Mouse (Mus musculus) Patski (cell line): ENCODE measurements around the gene Rrp8. TPM values are rescaled to one million over a fixed set of nuclear protein-coding genes. Genes with fewer than 3 reads are reported as not detected.
"Not testable (repeated sequence)": the region's sequence is repeated elsewhere in the genome, so short reads cannot be mapped to it uniquely, and the experiment has no call there.

Source experiments
- ATAC-seq: fragments of 100-300 bp; one replicate; pipeline ENCODE4 v1.8.0; 2021
- CTCF ChIA-PET: fragments of 350-600 bp; sonication (Branson Sonifier 250); formaldehyde crosslinking; loops from one replicate; lab custom pipeline; 2022; ENCODE audit warnings: inconsistent platforms; lab: Charles Lee
- POLR2A ChIA-PET: fragments of 350-600 bp; sonication (Branson Sonifier 250); formaldehyde crosslinking; loops from one replicate; lab custom pipeline; 2022; ENCODE audit warnings: antibody characterized with exemption, inconsistent platforms; lab: Charles Lee
- DNase-seq: peaks from one replicate; pipeline ENCODE4 v3.0.0-alpha.2; 2011; ENCODE audit warnings: low read depth, low spot score
- H3K27me3 ChIP-seq: fragments of 371-371 bp; one replicate; pipeline ENCODE4 v1.5.1; 2021
- CTCF ChIP-seq: fragments of 100-300 bp; IDR thresholded peaks from one replicate; pipeline ENCODE4 v1.5.1; 2021
- in situ Hi-C: fragments of 300-500 bp; cut with MboI; formaldehyde crosslinking; loops from 3 replicates; pipeline ENCODE4 v1.11.1; 2018; ENCODE audit warnings: low pct_unique_long_range_greater_than_20kb, mixed read lengths
- polyA plus RNA-seq: library from polyadenylated mRNA; unstranded; gene quantifications from one replicate; pipeline ENCODE4 v1.2.3, GENCODE M21; 2021

Rrp8 gene
- polyA plus RNA-seq, 1 experiment from 2014 or later, result 34.0 TPM

- in situ Hi-C loops, result loop anchor here (5.0 to 10.0 kb wide), 3 partner anchors 95 to 343 kb away; partner anchors contain the start of genes Arfip2, Gm45799, Smpd1 and Timm10b
- no peak for DNase-seq
- no peaks in the 10 kb centered on the region for H3K27me3 ChIP-seq
- CTCF ChIA-PET, result interaction anchor here (1.1 to 2.6 kb wide), 2 partner anchors 73 to 79 kb away, joined by 3 to 10 read pairs; partner anchors contain the start of gene Mrpl17
- ATAC-seq, result no peak
- POLR2A ChIA-PET, result interaction anchor here (0.7 to 1.6 kb wide), 2 partner anchors 70 to 74 kb away, joined by 4 to 7 read pairs; no protein-coding TSS in a partner anchor
- no peak for TF ChIP-seq CTCF
Observed at GRCm38 (mm10) chr7:105737648-105738047, 463 bp upstream of the Rrp8 start.

GRCm38 (mm10) chr7:105736264-105736901, 802 bp downstream of the Rrp8 start, which contains the start of gene Ilk:
Gene Ilk (plus strand): TSS chr7:105736592.
- ChIA-PET CTCF (interaction anchor here (0.8 to 2.1 kb wide), 3 partner anchors 10 to 202 kb away, joined by 3 to 9 read pairs (median 3); no protein-coding TSS in a partner anchor), POLR2A (interaction anchor here (1.1 kb wide), 1 partner anchor 74 kb away, joined by 3 read pairs; the partner anchor contains the start of gene Mrpl17)
- ATAC-seq, result peak; percentile 78
- in situ Hi-C loops, result loop anchor here (5.0 to 10.0 kb wide), 3 partner anchors 94 to 342 kb away; partner anchors contain the start of genes Arfip2, Gm45799, Smpd1 and Timm10b
- H3K27me3 ChIP-seq, result no peaks in the 10 kb centered on the region
- peak; percentile 69 for DNase-seq
- TF ChIP-seq CTCF, result no peak

DNA sequence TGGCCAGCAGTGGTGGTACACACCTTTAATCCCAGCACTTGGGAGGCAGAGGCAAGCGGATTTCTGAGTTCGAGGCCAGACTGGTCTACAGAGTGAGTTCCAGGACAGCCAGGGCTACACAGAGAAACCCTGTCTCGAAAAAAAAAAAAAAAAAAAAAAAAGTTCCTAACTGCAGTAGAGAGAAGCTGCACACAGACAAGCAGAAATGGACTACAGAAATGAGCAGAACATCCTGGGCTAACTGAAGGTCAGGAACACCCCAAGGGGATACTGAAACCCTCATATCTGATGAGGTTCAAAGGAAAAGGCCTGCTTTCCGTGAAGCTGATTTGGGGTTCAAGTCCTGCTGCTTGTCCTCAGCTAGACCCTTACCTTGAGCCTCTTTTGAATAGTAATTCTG, 1.7 kb downstream of the Rrp8 start:
- H3K27me3 ChIP-seq, ATAC-seq, DNase-seq: not testable (repeated sequence)
- ChIA-PET POLR2A (interaction anchor here (0.9 to 1.1 kb wide), 2 partner anchors 9 to 75 kb away, joined by 3 to 5 read pairs; partner anchors contain the start of gene Mrpl17), CTCF (interaction anchor here (0.8 to 2.1 kb wide), 3 partner anchors 9 to 72 kb away, joined by 3 to 9 read pairs (median 3); no protein-coding TSS in a partner anchor)
- in situ Hi-C loops, result loop anchor here (5.0 to 10.0 kb wide), 3 partner anchors 93 to 341 kb away; partner anchors contain the start of genes Arfip2, Gm45799, Smpd1 and Timm10b

DNA sequence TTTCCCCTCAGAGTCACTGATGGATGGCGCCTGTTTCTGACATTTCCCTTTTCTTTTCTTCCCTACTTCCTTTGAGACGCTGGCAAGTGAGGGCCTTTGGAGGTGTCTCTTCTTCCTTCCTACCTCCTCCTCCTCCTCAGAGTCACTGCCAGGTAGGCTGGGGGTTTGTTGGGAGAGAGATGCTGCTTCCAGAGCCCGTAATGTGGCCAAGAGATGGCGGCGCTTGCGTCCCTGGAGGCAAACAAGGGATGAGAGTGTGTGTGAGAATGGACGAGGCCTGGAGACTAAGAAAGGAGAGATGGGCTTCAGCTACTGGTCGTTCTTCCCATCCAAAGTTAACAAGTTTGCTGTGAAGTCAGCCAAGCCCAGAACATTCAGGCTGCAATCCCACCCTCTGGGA, 2.4 kb downstream of the Rrp8 start:
- H3K27me3 ChIP-seq, result no peaks in the 10 kb centered on the region
- in situ Hi-C loops, result loop anchor here (5.0 to 10.0 kb wide), 3 partner anchors 93 to 340 kb away; partner anchors contain the start of genes Arfip2, Gm45799, Smpd1 and Timm10b
- POLR2A ChIA-PET, result no interaction called here
- DNase-seq (no peak), ATAC-seq (no peak)
- no peak for TF ChIP-seq CTCF
- CTCF ChIA-PET, result interaction anchor here (1.2 to 2.1 kb wide), 2 partner anchors 8 to 15 kb away, joined by 3 to 9 read pairs; no protein-coding TSS in a partner anchor

DNA sequence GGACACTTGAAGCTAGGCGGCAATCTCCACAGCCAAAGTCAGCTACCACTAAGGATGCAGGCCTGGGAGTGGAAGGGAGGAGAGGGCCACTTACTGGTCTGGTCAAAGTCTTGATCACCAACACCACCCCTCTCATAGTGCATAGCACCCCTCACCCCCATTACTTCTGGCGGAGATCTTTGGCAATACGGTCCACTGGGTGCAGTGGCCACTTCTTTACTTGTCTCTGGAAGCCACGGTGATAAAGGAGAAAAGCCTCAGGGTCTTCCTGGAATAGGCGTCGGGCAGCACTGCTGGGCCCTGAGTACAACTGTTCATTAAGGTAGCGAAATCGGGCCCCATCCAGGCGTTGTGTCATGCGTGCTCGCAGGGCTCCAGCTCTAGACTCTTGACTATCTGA, 3.3 kb downstream of the Rrp8 start:
- CTCF ChIA-PET, result interaction anchor here (1.0 kb wide), 1 partner anchor 74 kb away, joined by 3 read pairs; no protein-coding TSS in a partner anchor
- no peak for DNase-seq
- H3K27me3 ChIP-seq, result no peaks in the 10 kb centered on the region
- POLR2A ChIA-PET, result no interaction called here
- in situ Hi-C loops, result loop anchor here (10.0 kb wide), 2 partner anchors 179 to 339 kb away; partner anchors contain the start of gene Smpd1
- no peak for ATAC-seq
- TF ChIP-seq CTCF, result no peak

DNA sequence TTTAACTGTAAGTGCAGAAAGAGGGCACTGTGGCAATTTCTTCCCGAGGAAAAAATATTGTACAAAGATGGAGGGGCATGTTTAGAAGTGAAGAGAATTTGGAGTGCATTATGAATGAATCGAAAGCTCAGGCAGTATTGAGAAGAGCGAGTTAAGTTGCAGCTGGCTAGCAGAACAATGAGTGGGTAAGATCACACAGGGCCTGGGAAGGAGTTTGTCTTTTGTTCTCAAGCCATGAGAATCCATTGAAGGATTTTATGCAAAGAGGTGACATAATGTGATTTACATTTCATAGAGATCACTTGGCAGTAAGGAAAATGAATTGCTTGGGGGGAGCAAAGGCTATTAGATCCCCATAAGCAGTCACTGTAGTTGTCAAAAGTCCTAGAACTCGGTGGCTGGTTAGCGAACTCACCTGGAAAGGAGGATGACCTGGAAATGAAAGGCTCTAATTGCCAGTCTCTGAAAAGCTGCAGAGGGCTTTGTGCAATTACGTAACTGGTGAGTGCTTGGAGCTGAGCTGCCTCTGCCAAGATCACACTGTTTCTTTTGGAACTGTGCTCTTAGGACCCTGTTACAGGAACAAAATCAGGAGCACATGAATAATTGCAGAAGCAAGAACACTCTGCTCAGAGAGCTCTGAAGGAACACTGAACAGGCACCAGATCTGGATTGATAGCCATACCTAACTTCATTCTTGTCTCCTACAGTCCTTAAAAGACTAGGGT, 8.3 kb downstream of the Rrp8 start:
- no peak for TF ChIP-seq CTCF
- DNase-seq, result no peak
- no peaks in the 10 kb centered on the region for H3K27me3 ChIP-seq
- no peak for ATAC-seq
- in situ Hi-C loops, result no loop called here
- CTCF ChIA-PET, result no interaction called here
- POLR2A ChIA-PET, result no interaction called here

- ATAC-seq (no peak), DNase-seq (no peak)
- TF ChIP-seq CTCF, result no peak
- CTCF ChIA-PET, result interaction anchor here (1.0 to 2.0 kb wide), 8 partner anchors 8 to 92 kb away, joined by 3 to 13 read pairs (median 6); partner anchors contain the start of gene Taf10
- POLR2A ChIA-PET, result interaction anchor here (1.3 kb wide), 1 partner anchor 9 kb away, joined by 5 read pairs; no protein-coding TSS in a partner anchor
- in situ Hi-C loops, result no loop called here
- H3K27me3 ChIP-seq, result no peaks in the 10 kb centered on the region
Observed at GRCm38 (mm10) chr7:105726980-105727325, 10.2 kb downstream of the Rrp8 start.

- in situ Hi-C loops, result no loop called here
- ATAC-seq, result peak; percentile 99
- TF ChIP-seq CTCF, result peak; percentile 86
- ChIA-PET POLR2A (interaction anchor here (1.3 kb wide), 1 partner anchor 9 kb away, joined by 5 read pairs; no protein-coding TSS in a partner anchor), CTCF (interaction anchor here (1.0 to 2.0 kb wide), 8 partner anchors 9 to 93 kb away, joined by 3 to 13 read pairs (median 6); partner anchors contain the start of gene Taf10)
- DNase-seq, result no peak
- H3K27me3 ChIP-seq, result no peaks in the 10 kb centered on the region
Observed at GRCm38 (mm10) chr7:105726144-105726979, 10.8 kb downstream of the Rrp8 start.

DNA sequence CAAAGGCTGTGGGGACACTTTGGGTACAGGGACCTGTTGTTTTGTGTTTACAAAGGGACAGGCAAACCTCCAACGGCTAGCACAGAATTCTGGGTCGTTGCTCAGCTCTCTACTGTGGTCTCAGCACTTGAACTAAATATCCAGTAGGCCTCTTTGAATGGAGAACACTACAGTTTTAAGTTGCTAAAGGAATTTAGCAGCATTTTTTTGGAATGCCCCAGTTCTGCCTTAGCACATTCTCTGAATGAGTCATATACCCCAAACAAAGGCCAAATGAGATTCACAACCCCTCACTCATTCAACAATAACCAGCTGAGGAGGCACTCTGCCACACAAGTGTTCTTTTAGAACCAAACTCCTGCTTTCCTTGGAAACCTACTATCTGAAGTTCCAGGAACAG, 15.3 kb downstream of the Rrp8 start:
- in situ Hi-C loops, result loop anchor here (25.0 kb wide), 1 partner anchor 1315 kb away; the partner anchor contains the start of gene Olfr713
- CTCF ChIA-PET, result interaction anchor here (0.9 to 1.8 kb wide), 4 partner anchors 10 to 95 kb away, joined by 3 to 4 read pairs (median 4); partner anchors contain the start of gene Taf10
- ATAC-seq, result no peak
- H3K27me3 ChIP-seq, result no peaks in the 10 kb centered on the region
- POLR2A ChIA-PET, result no interaction called here
- DNase-seq, result no peak
- no peak for TF ChIP-seq CTCF
